Mouse (Mus musculus): ENCODE data around the gene Slc25a24.
A peak's percentile ranks its signal among the peaks of the same experiment; 100 is the strongest.

The Slc25a24 gene

GRCm38 (mm10) chr3:109122641-109123530 is at the start of gene Slc25a24:
Slc25a24 (plus strand) TSS chr3:109123149.
- DNase-seq (ENCODE audit: low spot score in 2 of 2), result peak; percentile 10 to 38

GRCm38 (mm10) chr3:109080169-109080568 is 42.8 kb upstream of the Slc25a24 start, which contains the start of gene Slc25a54:
Slc25a54 (plus strand) TSS chr3:109080469.
- DNase-seq (ENCODE audit: low spot score in 2 of 2), result no peak

- no peak for DNase-seq (ENCODE audit: low spot score in 2 of 2)
Measured at GRCm38 (mm10) chr3:109084418-109084817, 38.5 kb upstream of the Slc25a24 start.

GRCm38 (mm10) chr3:109088460-109088859 is 34.5 kb upstream of the Slc25a24 start:
- DNase-seq (ENCODE audit: low spot score in 2 of 2), result no peak

- peak in 1 of 2 experiments; percentile 2 for DNase-seq (ENCODE audit: low spot score in 2 of 2)
Measured at GRCm38 (mm10) chr3:109104702-109105101, 18.2 kb upstream of the Slc25a24 start.

GRCm38 (mm10) chr3:109117136-109117535 is 5.8 kb upstream of the Slc25a24 start:
- DNase-seq (ENCODE audit: low spot score in 2 of 2), result no peak

- DNase-seq (ENCODE audit: low spot score in 2 of 2), result no peak
Measured at GRCm38 (mm10) chr3:109119562-109119961, 3.4 kb upstream of the Slc25a24 start.

- DNase-seq (ENCODE audit: low spot score in 2 of 2), result no peak
Measured at GRCm38 (mm10) chr3:109119973-109120372, 3.0 kb upstream of the Slc25a24 start.

GRCm38 (mm10) chr3:109123531-109123981 is 607 bp downstream of the Slc25a24 start:
- no peak for DNase-seq (ENCODE audit: low spot score in 2 of 2)

- DNase-seq (ENCODE audit: low spot score in 2 of 2), result no peak
Measured at GRCm38 (mm10) chr3:109124091-109124490, 1.1 kb downstream of the Slc25a24 start.

GRCm38 (mm10) chr3:109125531-109125930 is 2.6 kb downstream of the Slc25a24 start:
- no peak for DNase-seq (ENCODE audit: low spot score in 2 of 2)

- no peak for DNase-seq (ENCODE audit: low spot score in 2 of 2)
Measured at GRCm38 (mm10) chr3:109129768-109130167, 6.8 kb downstream of the Slc25a24 start.

- DNase-seq (ENCODE audit: low spot score in 2 of 2), result no peak
Measured at GRCm38 (mm10) chr3:109132966-109133365, 10.0 kb downstream of the Slc25a24 start.

GRCm38 (mm10) chr3:109134036-109134435 is 11.1 kb downstream of the Slc25a24 start:
- no peak for DNase-seq (ENCODE audit: low spot score in 2 of 2)

- DNase-seq (ENCODE audit: low spot score in 2 of 2), result no peak
Measured at GRCm38 (mm10) chr3:109135352-109135751, 12.4 kb downstream of the Slc25a24 start.

GRCm38 (mm10) chr3:109152561-109152960 is 29.6 kb downstream of the Slc25a24 start:
- no peak for DNase-seq (ENCODE audit: low spot score in 2 of 2)

- DNase-seq (ENCODE audit: low spot score in 2 of 2), result no peak
Measured at GRCm38 (mm10) chr3:109153410-109153809, 30.5 kb downstream of the Slc25a24 start.

GRCm38 (mm10) chr3:109155926-109156669 is 33.1 kb downstream of the Slc25a24 start:
- DNase-seq (ENCODE audit: low spot score in 2 of 2), result no peak

- DNase-seq (ENCODE audit: low spot score in 2 of 2), result no peak
Measured at GRCm38 (mm10) chr3:109157481-109157880, 34.5 kb downstream of the Slc25a24 start.

- no peak for DNase-seq (ENCODE audit: low spot score in 2 of 2)
Measured at GRCm38 (mm10) chr3:109164088-109164487, 41.1 kb downstream of the Slc25a24 start.

GRCm38 (mm10) chr3:109164644-109165043 is 41.7 kb downstream of the Slc25a24 start:
- no peak for DNase-seq (ENCODE audit: low spot score in 2 of 2)

GRCm38 (mm10) chr3:109165214-109165829 is 42.4 kb downstream of the Slc25a24 start:
- no peak for DNase-seq (ENCODE audit: low spot score in 2 of 2)

All from right cerebral cortex, adult 2 months (tissue).